Mouse (Mus musculus) MEL (cell line): ENCODE data around the gene Fam169b.

ENCODE experiments used
- BHLHE40 ChIP-seq: IDR thresholded peaks from 2 replicates; pipeline ENCODE4 v1.6.1; 2012; ENCODE audit warnings: low read depth, mild to moderate bottlenecking, inconsistent platforms, low read length, improper control_type of control experiment, borderline replicate concordance
- ELF1 ChIP-seq: IDR thresholded peaks from 2 replicates; pipeline ENCODE4 v1.6.1; 2014; ENCODE audit warnings: low read depth, mild to moderate bottlenecking, inconsistent platforms, low read length, improper control_type of control experiment, moderate library complexity
- GATA1 ChIP-seq: IDR thresholded peaks from 2 replicates; pipeline ENCODE4 v1.6.1; 2011; ENCODE audit warnings: low read depth, low read length, improper control_type of control experiment
- MAFK ChIP-seq: IDR thresholded peaks from 2 replicates; pipeline ENCODE4 v1.6.1; 2011; ENCODE audit warnings: low read depth, mild to moderate bottlenecking, low read length, improper control_type of control experiment, borderline replicate concordance
- MAZ ChIP-seq: IDR thresholded peaks from 2 replicates; pipeline ENCODE4 v1.6.1; 2012; ENCODE audit warnings: low read depth, mild to moderate bottlenecking, inconsistent platforms, low read length, improper control_type of control experiment
- POLR2A ChIP-seq, 2 experiments: IDR thresholded peaks; 2 replicates each; pipeline ENCODE4 v1.6.1; 2011 to 2012; ENCODE audit warnings: low read length in 2 of 2, mild to moderate bottlenecking in 2 of 2, control low read depth in 1 of 2, improper control_type of control experiment in 1 of 2, low read depth in 1 of 2, moderate library complexity in 1 of 2; ENCODE audit not compliant: control insufficient read depth in 1 of 2, insufficient read depth in 1 of 2, poor library complexity in 1 of 2
- TAL1 ChIP-seq: IDR thresholded peaks from 2 replicates; pipeline ENCODE4 v1.6.1; 2012; ENCODE audit warnings: mild to moderate bottlenecking, inconsistent platforms, low read length, moderate library complexity, mixed read lengths
- ZMIZ1 ChIP-seq: IDR thresholded peaks from 2 replicates; pipeline ENCODE4 v1.6.1; 2012; ENCODE audit warnings: low read depth, mild to moderate bottlenecking, inconsistent platforms, low read length, improper control_type of control experiment, moderate library complexity

DNA sequence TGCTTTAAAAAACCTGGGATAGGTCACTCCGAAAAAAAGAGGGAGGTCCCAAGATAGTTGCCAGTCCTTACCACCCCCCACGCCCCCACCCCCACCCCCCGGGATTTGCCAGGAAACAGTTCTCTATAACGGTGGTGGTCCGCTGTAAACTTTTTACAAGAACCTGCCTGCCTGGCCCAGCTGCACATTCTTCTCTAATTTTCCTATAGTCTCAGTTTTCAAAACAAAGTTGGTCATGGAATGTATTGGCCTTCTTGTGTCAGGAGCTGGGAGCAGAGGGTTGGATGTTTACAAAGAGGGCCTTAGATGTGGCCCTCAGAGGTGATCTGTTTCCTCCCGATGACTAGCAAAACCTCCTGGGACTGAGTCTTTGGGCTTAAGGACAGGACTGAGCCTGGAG, 30.0 kb downstream of the Fam169b start:
- TF ChIP-seq POLR2A (IDR thresholded peaks at IDR 0.05; ENCODE audit: control insufficient read depth in 1 of 2, insufficient read depth in 1 of 2, low read depth in 1 of 2, low read length in 2 of 2, poor library complexity in 1 of 2) (no peak), GATA1 (no peak), MAZ (no peak), BHLHE40 (no peak), TAL1 (no peak), ELF1 (no peak), MAFK (no peak), ZMIZ1 (no peak)
